Mouse (Mus musculus) gastrocnemius, postnatal 25 days (tissue): Measurements from ENCODE around the gene Dgcr8. TPM values are rescaled to one million over a fixed set of nuclear protein-coding genes. Genes with fewer than 3 reads are reported as not detected.

Experiments
- DNase-seq: peaks from one replicate; pipeline ENCODE4 v3.0.0; 2022
- microRNA-seq, 2 experiments: library from miRNA; unstranded; fragments of <30 nt; microRNA quantifications; one replicate each; pipeline ENCODE4 v1.2.0; 2021; ENCODE audit warnings: borderline replicate concordance in 2 of 2
- total RNA-seq, 2 experiments: library from RNA; stranded (reverse); gene quantifications; 1 replicate in 1 of 2; 2 replicates in 1 of 2; pipeline ENCODE4 v1.2.3; 2021

The Dgcr8 gene
- total RNA-seq, 2 experiments from 2014 or later: 14.7 to 16.2 TPM

DNA sequence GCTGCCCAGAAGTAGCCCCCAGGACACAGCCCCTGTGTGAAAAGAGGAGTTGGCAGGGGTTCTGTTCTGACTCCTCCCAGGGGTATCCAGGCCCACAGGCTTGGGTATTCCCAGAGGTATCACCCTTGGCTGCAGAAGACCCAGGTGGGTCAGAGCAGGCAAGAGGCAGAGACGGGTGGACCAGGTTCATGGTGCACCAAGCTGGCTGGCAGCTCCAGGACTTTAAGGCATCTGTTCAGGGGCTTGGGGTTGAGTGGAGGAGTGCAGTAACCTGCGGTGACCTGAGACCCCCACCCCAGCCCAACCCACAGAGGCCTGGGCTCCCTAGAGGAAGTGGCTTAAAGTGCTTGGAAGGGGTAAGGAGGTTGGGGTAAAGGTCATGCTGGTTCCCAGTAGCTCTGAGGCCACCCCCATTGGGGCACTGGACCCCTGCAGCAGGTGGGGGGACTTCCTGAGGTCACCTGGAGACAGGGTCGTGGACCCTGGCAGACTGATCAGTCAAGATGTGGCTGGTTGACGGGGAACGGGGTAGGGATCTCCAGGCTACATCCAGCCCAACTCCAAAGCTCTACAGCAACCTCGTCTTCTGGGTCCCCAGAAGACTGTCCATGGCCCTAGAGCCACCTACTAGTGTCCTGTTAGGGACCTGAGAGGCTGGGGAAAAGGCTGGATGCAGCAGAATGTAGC lies 68.0 kb downstream of the Dgcr8 start:
- no peak for DNase-seq

DNA sequence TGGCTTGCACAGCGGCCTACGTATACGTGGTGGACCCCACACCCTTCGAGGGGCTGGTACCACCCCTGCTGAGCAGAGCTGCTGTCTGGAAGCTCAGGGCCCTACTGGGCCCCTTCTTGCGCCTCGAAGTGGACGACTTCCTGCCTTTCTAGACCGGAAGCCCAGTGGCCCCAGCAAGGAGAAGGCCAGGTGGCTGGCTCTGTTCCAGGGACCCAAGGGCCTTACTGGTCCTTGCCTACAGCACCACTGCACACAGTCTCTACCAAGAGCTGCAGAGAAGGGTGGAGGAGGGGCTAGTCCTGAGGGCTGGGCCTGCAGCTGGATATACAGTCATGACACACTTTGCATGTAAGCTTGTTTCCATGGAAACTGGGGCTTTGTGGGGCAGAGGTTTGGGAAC lies 69.0 kb downstream of the Dgcr8 start:
- no peak for DNase-seq

DNA sequence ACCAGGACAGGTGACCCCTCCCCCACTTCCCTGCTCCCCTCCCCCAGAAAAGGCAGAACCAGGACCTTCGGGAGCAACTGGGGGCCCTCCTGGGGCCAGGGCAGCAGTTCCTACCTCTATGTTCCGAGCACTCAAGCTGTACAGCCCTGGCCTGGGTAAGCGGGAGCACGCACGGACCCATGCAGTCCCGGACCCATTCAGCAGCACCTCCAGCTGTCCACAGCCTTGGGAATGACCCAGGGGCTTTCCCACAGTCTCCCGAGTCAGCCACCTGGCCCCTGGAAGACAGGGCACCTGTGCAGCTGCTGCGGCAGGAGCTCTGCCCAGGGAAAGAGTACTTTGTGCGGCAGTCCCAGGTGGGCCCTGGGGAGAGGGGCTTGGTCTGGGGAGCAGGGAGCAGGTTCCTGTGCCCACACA lies 70.5 kb downstream of the Dgcr8 start:
- no peak for DNase-seq

DNA sequence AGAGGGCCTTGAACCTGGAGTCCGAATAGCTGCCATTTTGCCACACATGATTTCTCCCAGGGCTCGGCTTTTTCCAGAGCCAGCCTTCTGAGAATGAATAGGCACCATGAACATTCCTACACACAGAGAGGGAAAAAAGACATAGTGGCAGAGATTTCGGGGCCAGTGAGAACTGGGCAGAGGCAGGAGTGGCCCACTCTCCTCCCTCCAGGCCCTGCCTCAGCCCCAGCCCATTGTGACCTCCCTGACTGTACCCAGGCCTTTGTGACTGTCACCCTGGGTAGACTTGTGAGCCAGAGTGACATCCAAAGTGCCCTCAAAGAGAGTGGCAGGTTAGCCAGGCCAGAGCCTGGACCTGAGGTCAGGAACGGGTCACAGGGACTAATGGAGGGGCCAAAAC lies 71.5 kb downstream of the Dgcr8 start, which contains the start of gene Ccdc188:
Gene Ccdc188 (plus strand): TSS at position 301 of the 400 bp plus-strand sequence.
- DNase-seq: no peak

DNA sequence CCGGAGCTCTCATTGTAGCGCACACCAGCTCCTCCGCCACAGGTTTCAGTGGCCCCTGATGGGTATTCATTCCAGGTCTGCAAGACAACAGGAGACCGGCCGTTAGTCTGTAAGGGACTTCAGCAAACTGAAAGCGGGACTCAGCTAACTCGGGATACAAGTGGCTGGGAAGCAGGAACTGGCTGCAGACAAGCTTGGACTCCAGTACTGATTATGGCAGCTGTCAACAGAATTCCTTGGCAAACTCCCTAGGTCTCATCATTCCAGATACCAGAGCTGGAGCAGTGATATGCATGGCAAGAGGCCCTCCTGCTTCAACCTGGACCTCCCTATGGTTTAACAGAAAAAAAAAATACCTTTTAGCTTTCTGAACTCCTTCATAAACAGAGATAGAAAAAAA lies 74.2 kb downstream of the Dgcr8 start:
- no peak for DNase-seq

DNA sequence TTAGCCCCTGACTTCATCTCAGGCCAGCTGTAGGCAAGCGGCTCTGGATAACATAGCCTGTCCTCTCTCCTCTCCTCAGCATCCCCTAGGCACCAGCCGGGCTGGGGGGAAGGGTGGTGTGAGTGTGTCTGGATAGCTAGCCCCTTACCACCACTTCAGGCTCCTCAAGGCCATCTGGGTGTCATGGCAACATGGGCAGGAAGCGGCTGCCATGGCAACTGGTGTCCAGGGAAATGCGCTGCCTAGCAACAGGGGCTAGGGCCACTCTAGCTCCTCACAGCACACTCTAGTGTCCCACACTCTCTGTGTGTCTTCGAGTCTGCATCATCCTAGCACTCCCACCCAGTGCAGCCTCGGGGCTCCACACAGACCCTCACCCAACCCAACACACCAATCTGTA lies 75.4 kb downstream of the Dgcr8 start:
- no peak for DNase-seq

DNA sequence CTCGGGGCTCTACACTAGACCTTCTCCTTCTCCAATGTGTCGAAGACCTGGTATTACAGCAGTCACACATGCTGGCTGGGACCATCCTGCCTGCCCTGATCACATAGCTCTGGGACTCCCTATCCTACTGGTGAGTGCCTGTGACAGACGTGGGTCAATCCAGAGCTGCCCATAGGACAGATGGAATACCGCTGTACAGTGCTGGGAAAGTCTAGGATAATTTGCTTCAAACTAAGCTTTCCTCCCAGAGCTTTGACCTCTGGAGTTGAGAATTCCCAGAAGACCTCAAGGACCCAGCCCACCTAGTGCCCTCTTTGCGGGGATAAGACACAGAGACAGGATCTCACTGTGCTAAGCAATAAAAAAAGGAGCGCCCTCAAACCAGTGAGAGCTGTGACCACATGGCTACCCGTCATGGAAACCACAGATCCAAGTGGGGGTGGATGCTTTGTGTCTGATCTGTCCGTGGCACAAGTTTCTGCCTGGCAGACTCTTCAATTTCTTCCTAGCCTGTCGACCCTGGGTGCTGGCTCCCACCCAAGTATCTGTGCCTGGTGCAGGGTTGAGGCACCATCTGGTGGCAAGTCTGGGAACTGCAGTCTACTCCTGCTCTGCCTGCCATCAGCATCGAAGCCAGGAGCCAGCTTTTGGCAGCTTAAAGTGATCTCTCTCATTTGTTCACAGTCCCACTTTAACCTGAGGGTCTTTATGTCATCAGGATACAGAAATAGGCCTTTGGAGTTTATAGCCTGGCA lies 77.5 kb downstream of the Dgcr8 start:
- DNase-seq: peak; percentile 63

DNA sequence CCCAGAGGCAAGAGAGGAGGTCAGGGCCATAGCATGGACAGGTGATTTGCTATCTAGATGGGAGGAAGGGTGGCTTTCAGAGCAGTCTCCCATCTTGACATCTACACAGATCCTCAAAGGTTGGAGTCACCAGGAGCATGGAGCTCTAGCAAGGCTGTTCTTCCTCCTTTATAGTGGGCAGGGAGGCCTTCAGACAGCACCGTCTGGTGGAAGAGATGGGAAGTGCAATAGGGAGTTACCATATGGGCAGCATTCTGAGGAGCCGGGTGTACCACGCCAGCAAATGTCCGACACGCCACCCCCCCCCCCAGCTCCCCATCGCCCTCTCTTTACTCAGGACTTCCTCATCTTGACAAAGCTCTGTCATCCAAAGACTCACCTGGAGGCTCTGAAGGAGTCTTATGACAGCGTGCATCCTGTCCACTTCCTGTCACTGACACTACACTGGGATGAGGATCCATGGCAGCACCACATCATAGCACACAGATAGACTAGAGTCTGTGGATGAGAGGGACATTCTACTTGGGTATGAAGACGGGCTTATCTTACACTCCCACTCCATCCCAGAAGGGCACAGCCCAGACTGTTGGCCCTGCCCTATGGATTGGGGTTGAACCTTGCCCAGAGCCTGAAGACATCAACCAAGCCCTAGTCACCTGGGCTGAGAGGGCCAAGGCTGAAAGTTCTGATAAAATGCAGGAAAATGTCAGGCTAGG lies 78.2 kb downstream of the Dgcr8 start:
- DNase-seq: no peak

Small RNA genes within 50 kb of the gene (microRNA-seq; reads per million reads assigned to microRNA genes)
- 0 to 0.53 reads per million in 2 experiments for gene Gm24572
- 44.2 to 64.0 reads per million in 2 experiments for gene Mir1306
- 485 to 615 reads per million in 2 experiments for gene Mir185

Other genes with a start within 250 kb of the Dgcr8 start
- gene Dgcr6, start 236.4 kb downstream of the Dgcr8 start, total RNA-seq: 10 to 100 TPM; 32.2 to 34.1 TPM
- gene Prodh, start 199.0 kb downstream of the Dgcr8 start, total RNA-seq: 1 to 10 TPM; 8.1 to 9.5 TPM
- gene Rtn4r, start 161.6 kb downstream of the Dgcr8 start, total RNA-seq: under 1 TPM in 1 of 2 experiments, not detected in 1; 0.13 TPM
- not detected for gene Ccdc188, start 71.4 kb downstream of the Dgcr8 start, total RNA-seq
- gene Zdhhc8, start 54.1 kb downstream of the Dgcr8 start, total RNA-seq: 10 to 100 TPM; 21.6 to 26.6 TPM
- 1 to 10 TPM; 9.6 to 10.0 TPM for gene Trmt2a, start 40.6 kb downstream of the Dgcr8 start, total RNA-seq
- 10 to 100 TPM; 21.6 to 24.7 TPM for gene Ranbp1, start 40.5 kb downstream of the Dgcr8 start, total RNA-seq
- not detected for gene Gm49776, start 30.9 kb downstream of the Dgcr8 start, total RNA-seq
- gene Tango2, start 58.9 kb upstream of the Dgcr8 start, total RNA-seq: 10 to 100 TPM; 37.3 to 37.6 TPM
- gene Arvcf, start 58.9 kb upstream of the Dgcr8 start, total RNA-seq: 10 to 100 TPM; 12.5 to 14.3 TPM
- 10 to 100 TPM; 16.0 to 16.9 TPM for gene Txnrd2, start 137.1 kb upstream of the Dgcr8 start, total RNA-seq
- gene Comt, start 137.6 kb upstream of the Dgcr8 start, total RNA-seq: 10 to 100 TPM; 33.3 to 44.8 TPM
- gene Gnb1l, start 209.5 kb upstream of the Dgcr8 start, total RNA-seq: 1 to 10 TPM; 3.4 to 3.6 TPM
- gene Rtl10, start 209.7 kb upstream of the Dgcr8 start, total RNA-seq: 1 to 10 TPM; 2.4 to 3.1 TPM